Mouse (Mus musculus): ENCODE measurements around the gene Lrrc10. TPM values are rescaled to one million over a fixed set of nuclear protein-coding genes. Genes with fewer than 3 reads are reported as not detected.
A peak's percentile ranks its signal among the peaks of the same experiment; 100 is the strongest.
"Not testable (repeated sequence)": the region's sequence is repeated elsewhere in the genome, so short reads cannot be mapped to it uniquely, and the experiment has no call there.

The Lrrc10 gene
- total RNA-seq, 4 experiments from 2014 or later, result 0.26 to 0.34 TPM; not detected in 2

GRCm38 (mm10) chr10:117043497-117044166, 1.5 kb upstream of the Lrrc10 start:
- not testable (repeated sequence) for DNase-seq (ENCODE audit: low spot score in 2 of 2)

- DNase-seq (ENCODE audit: low spot score in 2 of 2), result no peak
Observed at GRCm38 (mm10) chr10:117049253-117049652, 4.1 kb downstream of the Lrrc10 start.

GRCm38 (mm10) chr10:117049961-117050597, 4.9 kb downstream of the Lrrc10 start:
- DNase-seq (ENCODE audit: low spot score in 2 of 2), result no peak

GRCm38 (mm10) chr10:117055668-117056067, 10.5 kb downstream of the Lrrc10 start:
- no peak for DNase-seq (ENCODE audit: low spot score in 2 of 2)

GRCm38 (mm10) chr10:117062894-117063253, 17.7 kb downstream of the Lrrc10 start:
- no peak for DNase-seq (ENCODE audit: low spot score in 2 of 2)

DNA sequence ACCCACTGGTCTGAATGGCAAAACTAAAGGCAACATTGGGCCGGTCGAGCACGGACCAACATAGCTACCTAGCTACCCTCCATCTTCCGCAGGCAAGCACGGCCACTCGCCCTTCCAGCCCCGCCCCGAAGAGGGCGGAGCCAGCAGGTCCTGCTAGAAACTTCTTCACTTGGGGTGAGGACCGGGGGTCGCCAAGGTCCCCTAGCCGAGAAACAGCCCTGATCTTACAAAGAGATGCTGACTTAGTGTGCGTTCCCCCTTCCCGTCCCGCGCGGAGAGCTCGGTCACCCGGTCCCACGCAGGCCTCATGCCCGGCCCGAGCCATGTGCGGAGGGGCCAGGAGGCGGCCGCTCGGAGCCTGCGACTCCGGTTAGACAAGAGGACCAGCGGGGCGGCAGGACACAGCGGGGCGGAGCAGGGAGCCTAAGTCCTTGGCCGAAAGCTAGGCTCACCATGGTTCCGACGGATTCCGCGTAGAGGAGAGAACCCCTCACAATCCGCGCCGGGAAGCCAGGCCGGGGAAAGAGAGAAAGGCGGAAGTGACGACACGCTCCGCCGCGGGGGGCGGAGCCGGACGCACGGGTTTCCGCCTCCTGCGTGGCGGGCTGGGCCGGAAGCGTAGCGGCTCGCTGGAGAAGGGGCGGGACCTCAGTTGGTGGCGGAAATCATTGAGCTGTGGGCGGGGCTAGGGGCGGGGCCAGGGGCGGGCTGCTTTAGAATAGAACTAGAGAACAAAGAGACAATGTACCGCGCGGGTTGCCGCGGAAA, 18.3 kb downstream of the Lrrc10 start, which contains the start of gene Cct2:
Cct2 (minus strand) TSS at position 561 of the 768 bp plus-strand sequence.
- DNase-seq (ENCODE audit: low spot score in 2 of 2), result peak; percentile 75 to 85

GRCm38 (mm10) chr10:117064076-117064475, 18.9 kb downstream of the Lrrc10 start:
- no peak for DNase-seq (ENCODE audit: low spot score in 2 of 2)

DNA sequence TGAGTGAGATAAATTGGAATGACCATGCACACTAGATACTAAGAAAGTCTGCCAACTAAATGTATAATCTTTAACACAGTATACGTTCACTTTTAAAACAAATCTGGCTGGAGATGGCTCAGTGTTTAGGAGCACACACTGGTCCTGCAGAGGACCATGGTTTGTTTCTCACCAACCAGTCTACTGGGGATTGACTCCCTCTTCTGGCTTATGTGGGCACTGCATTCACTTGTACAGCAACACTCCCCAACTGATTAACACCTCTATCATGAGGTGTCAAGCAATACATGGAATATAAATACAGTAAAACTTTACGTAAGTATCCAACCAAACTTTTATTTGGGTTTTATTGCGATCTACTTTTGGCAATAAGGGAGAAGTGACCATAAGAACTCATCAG, 24.0 kb downstream of the Lrrc10 start:
- DNase-seq (ENCODE audit: low spot score in 2 of 2), result no peak

- no peak for DNase-seq (ENCODE audit: low spot score in 2 of 2)
Observed at GRCm38 (mm10) chr10:117072191-117072888, 27.2 kb downstream of the Lrrc10 start.

DNA sequence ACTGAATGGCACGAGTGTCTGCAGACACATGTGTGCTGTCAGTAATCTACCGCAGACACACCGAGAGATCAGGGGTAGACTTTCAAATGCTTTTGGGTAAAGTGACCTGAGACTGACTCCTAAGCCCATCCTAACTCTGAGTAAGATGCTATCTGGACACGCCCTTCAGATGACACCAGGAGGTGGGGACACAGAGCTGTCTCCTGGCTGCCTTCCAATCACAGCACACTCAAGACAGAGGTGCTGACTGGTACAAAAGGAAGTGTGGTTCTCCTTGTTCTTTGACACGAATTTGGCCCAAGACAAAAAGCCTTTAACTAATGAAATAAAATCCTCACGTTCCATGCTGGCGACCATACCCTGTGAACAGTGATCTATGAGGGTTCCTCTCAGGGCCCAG, 28.0 kb downstream of the Lrrc10 start:
- no peak for DNase-seq (ENCODE audit: low spot score in 2 of 2)

- no peak for DNase-seq (ENCODE audit: low spot score in 2 of 2)
Observed at GRCm38 (mm10) chr10:117078284-117078683, 33.1 kb downstream of the Lrrc10 start.

- no peak for DNase-seq (ENCODE audit: low spot score in 2 of 2)
Observed at GRCm38 (mm10) chr10:117081326-117081725, 36.2 kb downstream of the Lrrc10 start.

DNA sequence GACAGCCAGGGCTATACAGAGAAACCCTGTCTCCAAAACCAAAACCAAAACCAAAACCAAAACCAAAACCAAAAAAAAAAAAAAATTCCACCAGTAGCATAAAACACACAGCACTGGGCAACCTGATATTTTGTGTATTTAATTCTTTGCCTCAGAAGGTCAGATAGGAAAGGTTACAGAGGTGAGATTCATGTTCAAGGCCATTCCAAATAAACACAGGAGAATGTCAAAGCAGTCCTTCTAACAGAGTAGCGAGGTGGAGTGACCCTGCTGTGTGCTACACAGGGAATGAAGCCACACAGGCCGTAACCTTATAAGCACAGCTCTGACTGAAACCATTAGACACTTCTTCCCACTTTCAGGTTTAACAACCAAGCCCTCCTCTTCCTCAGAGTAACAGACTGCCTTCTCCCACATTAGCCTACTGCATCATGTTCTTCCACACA, 36.8 kb downstream of the Lrrc10 start:
- no peak for DNase-seq (ENCODE audit: low spot score in 2 of 2)

DNA sequence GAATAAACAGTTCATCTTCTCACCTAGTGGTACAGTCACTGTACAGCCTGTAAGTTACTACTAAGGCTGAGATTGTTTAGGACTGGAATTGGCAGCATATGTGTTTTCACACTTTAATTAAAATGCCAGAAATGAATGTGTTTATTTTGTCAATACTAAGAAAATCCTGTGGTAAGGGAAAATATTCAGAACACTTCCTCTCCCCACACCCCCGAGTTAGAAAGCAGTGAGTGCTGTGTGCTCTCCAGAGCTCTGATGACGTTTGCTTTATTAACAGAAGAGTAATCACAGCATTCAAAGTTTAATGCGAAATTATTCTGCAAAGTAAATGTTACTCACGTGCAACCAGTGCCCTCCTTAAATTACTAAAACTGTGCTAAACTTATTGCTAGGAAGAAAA, 44.5 kb downstream of the Lrrc10 start:
- DNase-seq (ENCODE audit: low spot score in 2 of 2), result no peak

- peak in 1 of 2 experiments; percentile 26 for DNase-seq (ENCODE audit: low spot score in 2 of 2)
Observed at GRCm38 (mm10) chr10:117094504-117095329, 49.6 kb downstream of the Lrrc10 start.

GRCm38 (mm10) chr10:117096096-117096495, 51.0 kb downstream of the Lrrc10 start:
- DNase-seq (ENCODE audit: low spot score in 2 of 2), result no peak

All from left cerebral cortex, adult 8-10 months (tissue).